Mouse (Mus musculus) granulocyte monocyte progenitor cell, adult 5-6 weeks (primary cell): ENCODE data around the gene Fig4. TPM values are rescaled to one million over a fixed set of nuclear protein-coding genes. Genes with fewer than 3 reads are reported as not detected.

Experiments
- ATAC-seq: replicated peaks from 2 replicates; pipeline ENCODE4 v1.8.0; 2016; ENCODE audit warnings: mild to moderate bottlenecking, moderate TSS enrichment, inconsistent platforms; ENCODE audit not compliant: poor library complexity, severe bottlenecking
- total RNA-seq, 2 experiments: library from RNA; stranded (forward) in 1 of 2; stranded (reverse) in 1 of 2; fragments of 200-712, 200-1000 nt in 1 of 2; fragments of >200 nt in 1 of 2; fragmentation: Nextera tagmentation in 1 of 2; gene quantifications; 2 replicates each; pipeline ENCODE4 v1.2.3; 2014 to 2017

Fig4 gene
- total RNA-seq, 2 experiments from 2014 or later, result 28.1 to 48.5 TPM

DNA sequence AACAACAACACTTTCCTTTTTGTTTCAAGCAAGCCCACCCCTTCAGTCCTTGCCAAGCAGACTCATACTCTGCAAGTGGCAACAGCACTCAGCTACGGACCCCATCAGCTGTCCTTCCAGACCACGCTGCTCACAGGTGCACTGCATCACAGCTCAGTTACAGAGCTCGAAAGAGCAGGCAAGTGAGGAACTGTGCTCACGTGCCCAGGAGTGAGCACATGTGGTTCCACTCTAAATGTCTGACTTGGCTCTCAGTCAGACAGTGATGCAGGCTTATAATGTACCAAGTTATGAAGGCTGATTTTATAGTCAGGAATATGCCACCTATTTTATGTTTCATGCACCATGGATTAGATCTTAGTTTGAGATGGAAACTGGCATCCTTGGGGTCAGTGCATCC, 79.6 kb downstream of the Fig4 start:
- ATAC-seq, result no peak

- ATAC-seq, result no peak
Measured at GRCm38 (mm10) chr10:41221204-41221603, 81.9 kb downstream of the Fig4 start.

- no peak for ATAC-seq
Measured at GRCm38 (mm10) chr10:41218897-41219296, 84.2 kb downstream of the Fig4 start.

- ATAC-seq, result no peak
Measured at GRCm38 (mm10) chr10:41214083-41214482, 89.0 kb downstream of the Fig4 start.

GRCm38 (mm10) chr10:41209538-41209937, 93.5 kb downstream of the Fig4 start:
- no peak for ATAC-seq

- no peak for ATAC-seq
Measured at GRCm38 (mm10) chr10:41208860-41209377, 94.1 kb downstream of the Fig4 start.

- no peak for ATAC-seq
Measured at GRCm38 (mm10) chr10:41205647-41206046, 97.4 kb downstream of the Fig4 start.

DNA sequence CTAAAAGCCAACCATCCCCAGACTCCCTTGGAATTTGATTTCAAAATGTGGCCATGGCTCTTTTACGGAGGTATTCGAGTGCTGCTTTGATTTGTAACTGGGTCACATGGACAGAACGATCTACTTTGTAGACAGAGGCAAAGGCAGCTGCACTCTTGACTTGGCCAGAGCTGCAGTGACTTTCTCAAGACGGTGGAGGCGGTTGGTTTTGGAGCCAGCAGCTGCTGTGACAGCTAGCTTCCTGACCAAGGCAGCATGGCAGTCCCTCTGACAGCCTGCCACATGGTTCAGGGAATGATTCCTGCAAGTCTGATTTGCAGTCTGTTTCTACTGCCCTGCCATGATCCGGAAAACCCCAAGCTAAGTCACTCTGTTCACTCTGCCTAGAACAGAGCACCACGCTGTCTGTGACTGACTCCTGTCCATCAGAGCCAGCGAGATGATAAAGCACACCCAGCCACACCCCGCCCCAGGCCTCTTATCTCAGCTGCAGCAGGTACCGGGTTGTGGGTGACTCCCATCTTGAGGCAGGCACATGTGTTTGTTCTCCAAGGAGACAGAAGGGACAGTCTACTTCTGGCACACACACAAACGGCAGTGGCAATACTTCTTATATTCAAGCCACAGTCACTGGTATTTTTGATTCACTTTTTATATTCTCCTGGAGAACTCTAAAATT, 98.3 kb downstream of the Fig4 start:
- no peak for ATAC-seq

DNA sequence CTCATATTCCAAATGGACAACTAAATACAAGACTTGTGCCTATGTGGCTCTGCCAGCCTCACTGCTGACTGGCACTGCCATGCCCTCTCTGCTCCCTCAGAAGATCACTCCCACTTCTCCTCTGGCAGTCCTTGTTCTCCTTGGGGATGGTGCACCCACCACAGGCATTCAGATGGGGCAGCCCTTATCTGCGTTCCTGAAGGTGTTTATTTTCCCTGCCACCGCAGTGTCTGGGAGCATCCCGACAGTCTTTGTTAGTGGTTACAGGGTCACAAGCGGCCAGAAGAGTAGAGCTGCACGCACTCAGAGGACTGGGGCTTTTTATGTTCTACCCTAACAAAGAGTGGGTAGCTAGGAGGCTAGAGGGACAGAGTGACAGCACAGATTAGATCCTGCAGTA, 98.9 kb downstream of the Fig4 start:
- no peak for ATAC-seq

DNA sequence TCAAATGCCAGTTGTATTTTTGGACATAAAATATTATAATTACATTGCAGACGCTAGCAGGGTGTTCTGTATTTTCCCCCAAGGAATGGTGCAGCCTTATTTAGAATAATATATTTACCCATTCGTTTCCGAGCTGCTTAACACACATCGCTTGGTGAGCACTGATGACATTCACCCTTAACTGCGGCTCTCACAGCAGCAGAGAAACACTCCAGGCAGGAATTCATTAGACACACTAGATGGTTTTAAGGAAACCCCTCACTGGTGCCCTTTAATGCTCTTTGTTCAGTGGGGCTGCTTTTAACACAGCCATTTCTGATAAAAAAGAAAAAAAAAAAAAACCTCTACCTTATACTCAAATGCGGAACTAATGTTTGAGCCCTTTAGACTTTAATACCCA, 104.3 kb downstream of the Fig4 start:
- no peak for ATAC-seq

GRCm38 (mm10) chr10:41197788-41198187, 105.3 kb downstream of the Fig4 start:
- no peak for ATAC-seq

DNA sequence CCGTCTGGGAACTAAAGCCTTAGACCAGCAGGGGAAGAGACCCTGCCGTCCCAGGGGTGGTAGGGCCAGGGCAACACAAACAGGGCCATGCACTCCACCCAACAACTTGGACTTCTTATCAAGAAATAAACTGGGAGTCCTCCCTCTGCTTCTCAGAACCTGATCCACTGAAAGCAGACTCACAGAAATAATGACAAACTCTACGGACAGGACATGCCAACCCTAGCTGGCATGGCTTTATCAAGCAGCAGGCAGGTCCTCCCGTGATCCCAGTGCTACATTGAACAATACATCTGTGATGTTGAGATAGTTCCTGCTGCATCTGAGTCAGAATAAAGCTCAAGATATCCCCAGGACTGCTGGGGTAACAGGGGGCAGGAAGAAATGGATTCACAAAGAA, 106.8 kb downstream of the Fig4 start:
- ATAC-seq, result no peak

GRCm38 (mm10) chr10:41189392-41189791, 113.7 kb downstream of the Fig4 start:
- no peak for ATAC-seq

DNA sequence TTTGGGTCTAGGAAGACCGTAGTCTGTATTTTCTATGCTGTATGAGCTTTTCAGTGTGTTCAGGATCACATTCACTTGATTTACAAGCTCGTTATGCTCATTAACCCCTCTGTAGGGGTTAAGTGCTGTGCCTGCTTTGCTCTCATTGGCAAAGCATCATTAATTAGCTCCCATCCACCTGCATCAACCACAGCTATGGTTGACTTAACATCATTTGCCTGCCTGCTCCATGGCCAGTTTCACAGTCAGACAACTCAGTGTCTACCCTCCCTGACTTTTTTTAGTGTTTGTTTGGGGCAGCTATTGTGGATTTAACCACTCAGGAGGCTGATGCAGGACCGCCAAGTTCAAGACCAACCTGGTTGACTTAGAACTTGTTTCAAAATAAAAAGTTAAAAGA, 119.1 kb downstream of the Fig4 start:
- ATAC-seq, result no peak

DNA sequence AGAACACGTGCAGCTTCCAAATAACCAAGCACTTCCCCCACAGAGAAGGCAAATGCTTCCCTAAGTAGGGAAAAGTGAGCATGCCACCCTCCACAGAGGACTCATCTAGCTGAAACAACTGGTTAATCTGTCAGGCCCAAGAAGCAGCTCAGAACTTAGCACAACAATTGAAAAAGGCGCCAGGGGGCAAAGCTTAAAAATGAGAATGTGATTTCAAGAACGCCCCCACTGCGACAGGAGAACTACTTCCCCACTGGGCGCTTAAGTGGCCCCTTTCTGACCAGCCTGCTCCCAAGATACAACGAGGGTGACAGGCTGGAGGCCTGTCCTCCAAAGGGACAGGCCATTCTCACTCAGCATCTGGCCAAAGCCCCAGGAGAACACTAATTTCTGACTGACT, 120.4 kb downstream of the Fig4 start:
- no peak for ATAC-seq

GRCm38 (mm10) chr10:41166141-41166540, 136.9 kb downstream of the Fig4 start:
- ATAC-seq, result no peak

GRCm38 (mm10) chr10:41163108-41163507, 140.0 kb downstream of the Fig4 start:
- no peak for ATAC-seq

DNA sequence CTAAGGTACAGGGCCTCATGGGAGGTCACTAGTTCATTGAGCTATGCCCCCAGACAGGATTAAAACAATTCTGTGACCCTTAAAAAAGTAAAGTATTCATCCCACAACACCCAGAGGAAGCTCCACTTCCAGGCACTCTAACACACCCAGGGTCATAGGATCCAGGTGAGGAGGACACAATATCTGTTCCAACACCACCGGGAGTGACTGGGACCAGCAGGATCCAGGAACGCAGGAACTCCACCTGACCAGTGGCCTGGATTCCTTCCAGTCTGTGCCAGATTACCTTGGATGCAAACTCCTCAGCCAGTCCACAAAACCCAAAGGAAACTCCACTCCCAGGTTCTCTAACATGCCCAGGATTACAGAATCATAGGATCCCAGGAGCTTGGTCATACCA, 145.8 kb downstream of the Fig4 start:
- no peak for ATAC-seq

DNA sequence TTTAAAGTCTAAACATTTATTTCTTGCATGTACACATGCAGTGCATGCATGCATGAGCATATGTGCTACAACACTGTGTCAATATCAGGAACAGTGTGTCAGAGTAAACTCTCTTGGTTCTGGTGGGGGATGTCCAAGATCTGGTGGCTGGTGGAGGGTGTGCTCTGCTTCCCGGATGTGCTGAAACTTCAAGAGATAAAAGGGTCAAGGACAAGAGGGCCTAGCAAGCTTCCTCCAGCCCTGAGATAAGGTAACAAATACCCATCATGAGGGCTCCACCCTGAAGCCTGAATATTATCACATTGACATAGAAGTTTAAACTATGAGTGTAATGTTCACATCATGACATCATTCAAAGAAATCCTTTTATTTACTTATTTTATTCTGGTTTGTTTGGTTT, 146.4 kb downstream of the Fig4 start:
- no peak for ATAC-seq

DNA sequence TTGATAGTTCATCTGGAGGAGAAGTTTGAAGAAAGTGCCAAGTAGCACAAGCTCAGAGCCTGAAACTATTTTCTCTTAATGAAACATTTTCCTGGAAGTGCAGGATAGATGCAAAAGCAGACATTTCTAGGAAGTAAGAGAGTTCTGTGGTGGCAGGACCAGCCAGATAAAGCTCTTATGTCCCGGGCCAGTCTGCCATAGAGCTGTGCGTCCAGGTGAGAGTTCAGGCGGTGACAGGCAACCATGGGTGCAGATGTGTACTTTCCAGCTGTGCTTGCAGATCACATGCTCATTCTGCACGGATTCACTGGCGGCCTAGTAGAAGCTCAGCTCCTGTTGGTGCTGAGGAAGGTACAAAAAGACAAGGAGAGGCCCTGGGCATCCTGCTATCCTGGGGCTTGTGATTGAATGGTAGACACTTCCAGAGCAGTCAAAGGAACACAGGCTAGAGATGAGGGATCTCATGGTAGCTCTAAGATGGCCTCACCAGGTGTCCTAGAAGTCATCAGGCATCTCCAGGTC, 149.8 kb downstream of the Fig4 start:
- no peak for ATAC-seq

- ATAC-seq, result no peak
Measured at GRCm38 (mm10) chr10:41151901-41152300, 151.2 kb downstream of the Fig4 start.

DNA sequence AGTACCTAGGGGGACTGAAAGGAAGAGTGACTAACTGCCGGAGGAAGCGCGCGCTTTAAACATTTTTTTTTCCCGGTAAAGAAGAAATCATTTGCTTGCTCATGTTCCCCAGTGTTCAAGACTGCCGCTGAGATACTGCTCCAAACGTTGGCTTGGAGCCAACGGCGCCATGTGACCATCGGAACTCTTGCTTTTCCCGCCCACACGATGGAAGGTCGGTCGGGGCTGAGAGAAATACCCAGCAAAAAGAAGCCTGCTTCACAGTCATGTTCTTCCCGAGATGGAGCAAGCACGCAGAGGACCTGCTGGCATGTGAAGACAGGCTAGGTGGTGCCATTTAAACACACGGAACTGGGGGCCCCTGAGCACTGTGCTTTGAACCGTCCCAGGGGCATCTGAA, 151.6 kb downstream of the Fig4 start:
- ATAC-seq, result no peak
